Mouse (Mus musculus) c-Kit-positive CD71-positive TER-119-negative erythroid progenitor cells, embryonic 14.5 days (primary cell): ENCODE measurements around the gene Peli1.

Experiments used
- DNase-seq: peaks from one replicate; pipeline ENCODE4 v3.0.0-alpha.2; 2013; ENCODE audit warnings: low read depth

Peli1 gene

GRCm38 (mm10) chr11:21194851-21195250 lies 103.8 kb downstream of the Peli1 start:
- no peak for DNase-seq
